Mouse (Mus musculus) stomach, postnatal 0 days (tissue): Measurements from ENCODE around the gene Nid2. TPM values are rescaled to one million over a fixed set of nuclear protein-coding genes. Genes with fewer than 3 reads are reported as not detected.

Experiments used
- ATAC-seq: fragments of 200-750 bp; cut with Nextera tagmentation; 2 replicates; pipeline ENCODE4 v1.8.0; 2017; ENCODE audit not compliant: low FRiP score, low TSS enrichment
- DNase-seq: peaks from one replicate; pipeline ENCODE4 v3.0.0-alpha.2; 2016; ENCODE audit warnings: low spot score
- H3K27ac ChIP-seq: fragments of 300-500 bp; sonication (generic); replicated peaks from 2 replicates; pipeline ENCODE4 v1.5.1; 2014; ENCODE audit warnings: mild to moderate bottlenecking, control low read depth
- H3K27me3 ChIP-seq: fragments of 300-500 bp; sonication (generic); 2 replicates; pipeline ENCODE4 v1.6.1; 2014; ENCODE audit warnings: low read length; ENCODE audit not compliant: control insufficient read depth, insufficient read depth
- H3K36me3 ChIP-seq: fragments of 300-500 bp; sonication (generic); 2 replicates; pipeline ENCODE4 v1.6.1; 2014; ENCODE audit warnings: low read length, mixed read lengths; ENCODE audit not compliant: control insufficient read depth, insufficient read depth
- H3K4me1 ChIP-seq: fragments of 300-500 bp; sonication (generic); replicated peaks from 2 replicates; pipeline ENCODE4 v1.6.1; 2014; ENCODE audit warnings: antibody characterized with exemption; ENCODE audit not compliant: control insufficient read depth, insufficient read depth
- H3K4me2 ChIP-seq: fragments of 300-500 bp; sonication (generic); replicated peaks from 2 replicates; pipeline ENCODE4 v1.6.1; 2014; ENCODE audit warnings: low read depth, mild to moderate bottlenecking, control low read depth, moderate library complexity
- H3K4me3 ChIP-seq: fragments of 300-500 bp; sonication (generic); 2 replicates; pipeline ENCODE4 v1.5.1; 2014; ENCODE audit warnings: low read depth, low read length, control low read depth
- H3K9ac ChIP-seq: fragments of 300-500 bp; sonication (generic); 2 replicates; pipeline ENCODE4 v1.6.1; 2014; ENCODE audit warnings: mild to moderate bottlenecking, low read length, control low read depth, mixed read lengths
- H3K9me3 ChIP-seq: fragments of 300-500 bp; sonication (generic); 2 replicates; pipeline ENCODE4 v1.6.1; 2016; ENCODE audit warnings: low read length; ENCODE audit not compliant: control insufficient read depth
- CTCF ChIP-seq: IDR thresholded peaks from 2 replicates; pipeline ENCODE4 v1.5.1; 2016; ENCODE audit warnings: antibody characterized with exemption, low read depth, mild to moderate bottlenecking, moderate library complexity
- EP300 ChIP-seq: optimal IDR thresholded peaks from 2 replicates; pipeline ENCODE3; 2016; ENCODE audit warnings: antibody characterized with exemption
- WGBS: fragments of 180-500 bp; shearing (Covaris S2); extraction: QIAGEN DNeasy Blood & Tissue Kit; methylation state at CpG from one replicate; pipeline ENCODE4 v1.1.7; 2014; 5-methylcytosine and 5-hydroxymethylcytosine counted together
- polyA plus RNA-seq: library from polyadenylated mRNA; unstranded; fragments of >200 nt; fragmentation: Nextera tagmentation; extraction: Ambion mirVana; gene quantifications from 2 replicates; pipeline ENCODE4 v1.2.1, GENCODE M21; 2015

The Nid2 gene
- polyA plus RNA-seq, 1 experiment from 2014 or later, result 13.5 TPM

- H3K36me3 ChIP-seq, result no peaks in the 10 kb centered on the region
- no peaks in the 10 kb centered on the region for H3K4me1 ChIP-seq
- no peak overlapping the region for H3K4me2 ChIP-seq
- no peaks in the 10 kb centered on the region for H3K9me3 ChIP-seq
- H3K9ac ChIP-seq, result no peak overlapping the region
- H3K27ac ChIP-seq, result no peak overlapping the region
- ATAC-seq (no peak), DNase-seq (no peak)
- H3K4me3 ChIP-seq, result no peak overlapping the region
- H3K27me3 ChIP-seq, result no peaks in the 10 kb centered on the region
- no peak for TF ChIP-seq EP300
- TF ChIP-seq CTCF, result no peak
- 73% methylated on average over 18 of the region's 18 CpGs for WGBS
Measured at GRCm38 (mm10) chr14:19796541-19797304, 45.7 kb downstream of the Nid2 start.

- Histone ChIP-seq H3K4me1 (no peaks in the 10 kb centered on the region), H3K9me3 (no peaks in the 10 kb centered on the region), H3K9ac (no peak overlapping the region), H3K27ac (no peak overlapping the region), H3K27me3 (no peaks in the 10 kb centered on the region), H3K4me2 (no peak overlapping the region), H3K36me3 (no peaks in the 10 kb centered on the region), H3K4me3 (no peak overlapping the region)
- TF ChIP-seq EP300, result no peak
- no peak for TF ChIP-seq CTCF
- DNase-seq (no peak), ATAC-seq (no peak)
- WGBS, result 43% methylated on average over 2 of the region's 2 CpGs
Measured at GRCm38 (mm10) chr14:19800485-19800884, 49.4 kb downstream of the Nid2 start.

GRCm38 (mm10) chr14:19801474-19802215, 50.6 kb downstream of the Nid2 start:
- TF ChIP-seq EP300, result no peak
- no peak for TF ChIP-seq CTCF
- no peak for DNase-seq
- ATAC-seq, result no peak
- Histone ChIP-seq H3K4me1 (no peaks in the 10 kb centered on the region), H3K9ac (no peak overlapping the region), H3K4me2 (no peak overlapping the region), H3K9me3 (no peaks in the 10 kb centered on the region), H3K4me3 (no peak overlapping the region), H3K36me3 (no peaks in the 10 kb centered on the region), H3K27ac (no peak overlapping the region), H3K27me3 (no peaks in the 10 kb centered on the region)
- 85% methylated on average over 8 of the region's 8 CpGs for WGBS

DNA sequence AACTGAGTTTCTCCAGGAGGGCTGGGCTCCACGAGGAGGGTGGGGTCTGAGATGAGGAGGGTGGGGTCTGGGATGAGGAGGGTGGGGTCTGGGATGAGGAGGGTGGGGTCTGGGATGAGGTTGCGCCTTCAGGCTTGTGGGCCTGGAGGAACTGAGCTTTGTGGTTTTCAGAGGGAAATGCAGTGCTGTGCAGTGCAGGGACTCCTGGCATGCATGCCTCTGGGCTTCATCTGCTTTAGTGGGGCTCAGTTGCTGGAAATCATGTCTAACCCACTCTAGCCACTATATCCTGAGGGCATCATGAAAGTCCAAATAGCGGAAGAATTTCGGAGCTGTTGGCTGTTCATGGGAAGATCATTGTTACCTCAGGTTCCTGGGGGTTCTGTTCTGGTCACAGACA, 52.2 kb downstream of the Nid2 start:
- Histone ChIP-seq H3K4me2 (no peak overlapping the region), H3K9ac (no peak overlapping the region), H3K4me1 (no peaks in the 10 kb centered on the region), H3K27ac (no peak overlapping the region), H3K4me3 (no peak overlapping the region), H3K27me3 (no peaks in the 10 kb centered on the region), H3K9me3 (no peaks in the 10 kb centered on the region), H3K36me3 (no peaks in the 10 kb centered on the region)
- DNase-seq (no peak), ATAC-seq (no peak)
- TF ChIP-seq CTCF, result no peak
- no peak for TF ChIP-seq EP300
- 68% methylated on average over 4 of the region's 4 CpGs for WGBS

GRCm38 (mm10) chr14:19803623-19804022, 52.6 kb downstream of the Nid2 start:
- H3K4me1 ChIP-seq, result no peaks in the 10 kb centered on the region
- no peak for TF ChIP-seq EP300
- TF ChIP-seq CTCF, result no peak
- 45% methylated on average over 10 of the region's 10 CpGs for WGBS
- no peaks in the 10 kb centered on the region for H3K27me3 ChIP-seq
- DNase-seq (peak; percentile 53), ATAC-seq (no peak)
- H3K4me3 ChIP-seq, result no peak overlapping the region
- H3K27ac ChIP-seq, result no peak overlapping the region
- H3K36me3 ChIP-seq, result no peaks in the 10 kb centered on the region
- H3K9ac ChIP-seq, result no peak overlapping the region
- no peak overlapping the region for H3K4me2 ChIP-seq
- H3K9me3 ChIP-seq, result no peaks in the 10 kb centered on the region

DNA sequence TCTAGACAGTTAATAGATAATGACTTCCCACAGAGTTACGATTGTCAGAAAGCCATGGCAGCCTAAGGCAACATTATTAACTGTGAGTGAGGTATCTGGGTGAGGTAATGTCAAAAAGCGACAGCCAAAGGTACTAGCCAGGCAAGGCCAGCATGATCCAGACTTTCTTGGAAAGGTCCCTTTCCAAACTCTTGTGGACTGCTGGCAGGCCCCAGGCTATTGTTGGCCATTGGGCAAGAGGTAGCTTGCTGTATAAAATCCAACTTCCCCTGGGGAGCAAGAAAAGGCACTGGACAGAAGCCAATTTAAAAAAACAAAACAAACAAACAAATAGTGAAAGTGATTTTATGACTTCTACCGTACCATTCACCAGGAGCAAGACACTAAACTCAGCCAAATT, 56.3 kb downstream of the Nid2 start:
- no peak overlapping the region for H3K4me3 ChIP-seq
- DNase-seq (no peak), ATAC-seq (no peak)
- peaks cover 7% of the 10 kb centered on the region; the same call in 1 of the 2 replicates for H3K36me3 ChIP-seq
- H3K4me1 ChIP-seq, result no peaks in the 10 kb centered on the region
- TF ChIP-seq EP300 (no peak), CTCF (no peak)
- WGBS, result 82% methylated on average over 3 of the region's 3 CpGs
- no peak overlapping the region for H3K4me2 ChIP-seq
- H3K27ac ChIP-seq, result no peak overlapping the region
- no peaks in the 10 kb centered on the region for H3K9me3 ChIP-seq
- H3K27me3 ChIP-seq, result no peaks in the 10 kb centered on the region
- no peak overlapping the region for H3K9ac ChIP-seq
